Mouse (Mus musculus) stomach, embryonic 14.5 days (tissue): ENCODE data around the gene Ogdh. TPM values are rescaled to one million over a fixed set of nuclear protein-coding genes. Genes with fewer than 3 reads are reported as not detected.

Experiments used
- ATAC-seq: fragments of 200-750 bp; cut with Nextera tagmentation; 2 replicates; pipeline ENCODE4 v1.8.0; 2017; ENCODE audit warnings: low read depth, moderate TSS enrichment; ENCODE audit not compliant: insufficient number of reproducible peaks, insufficient read depth, low FRiP score
- H3K27ac ChIP-seq: fragments of 300-500 bp; sonication (generic); 2 replicates; pipeline ENCODE4 v1.5.1; 2014; ENCODE audit warnings: mild to moderate bottlenecking, low read length, moderate library complexity, mixed read lengths
- H3K27me3 ChIP-seq: fragments of 300-500 bp; sonication (generic); 2 replicates; pipeline ENCODE4 v1.6.1; 2014; ENCODE audit warnings: low read length, control low read depth, mixed read lengths; ENCODE audit not compliant: control insufficient read depth, insufficient read depth
- H3K36me3 ChIP-seq: fragments of 300-500 bp; sonication (generic); 2 replicates; pipeline ENCODE4 v1.6.1; 2014; ENCODE audit warnings: mild to moderate bottlenecking, control low read depth, low read length, moderate library complexity, mixed read lengths; ENCODE audit not compliant: control insufficient read depth, insufficient read depth
- H3K4me1 ChIP-seq: fragments of 300-500 bp; sonication (generic); 2 replicates; pipeline ENCODE4 v1.6.1; 2014; ENCODE audit warnings: low read length, control low read depth, mixed read lengths; ENCODE audit not compliant: control insufficient read depth, insufficient read depth
- H3K4me2 ChIP-seq: fragments of 300-500 bp; sonication (generic); replicated peaks from 2 replicates; pipeline ENCODE4 v1.6.1; 2014; ENCODE audit warnings: low read depth, low read length, control low read depth
- H3K4me3 ChIP-seq: fragments of 300-500 bp; sonication (generic); 2 replicates; pipeline ENCODE4 v1.5.1; 2014; ENCODE audit warnings: low read depth, low read length, control low read depth
- H3K9ac ChIP-seq: fragments of 300-500 bp; sonication (generic); replicated peaks from 2 replicates; pipeline ENCODE4 v1.6.1; 2014; ENCODE audit warnings: low read depth, mild to moderate bottlenecking, control low read depth, low read length, moderate library complexity, mixed read lengths
- H3K9me3 ChIP-seq: fragments of 300-500 bp; sonication (generic); 2 replicates; pipeline ENCODE4 v1.6.1; 2016; ENCODE audit warnings: low read depth, low read length, control low read depth; ENCODE audit not compliant: control insufficient read depth
- WGBS: fragments of 180-500 bp; shearing (Covaris S2); extraction: QIAGEN DNeasy Blood & Tissue Kit; methylation state at CpG from one replicate; pipeline ENCODE4 v1.1.7; 2014; 5-methylcytosine and 5-hydroxymethylcytosine counted together
- polyA plus RNA-seq: library from polyadenylated mRNA; unstranded; fragments of >200 nt; fragmentation: Nextera tagmentation; extraction: Ambion mirVana; gene quantifications from 2 replicates; pipeline ENCODE4 v1.2.1, GENCODE M21; 2014

The Ogdh gene
- polyA plus RNA-seq, 1 experiment from 2014 or later, result 89.1 TPM

DNA sequence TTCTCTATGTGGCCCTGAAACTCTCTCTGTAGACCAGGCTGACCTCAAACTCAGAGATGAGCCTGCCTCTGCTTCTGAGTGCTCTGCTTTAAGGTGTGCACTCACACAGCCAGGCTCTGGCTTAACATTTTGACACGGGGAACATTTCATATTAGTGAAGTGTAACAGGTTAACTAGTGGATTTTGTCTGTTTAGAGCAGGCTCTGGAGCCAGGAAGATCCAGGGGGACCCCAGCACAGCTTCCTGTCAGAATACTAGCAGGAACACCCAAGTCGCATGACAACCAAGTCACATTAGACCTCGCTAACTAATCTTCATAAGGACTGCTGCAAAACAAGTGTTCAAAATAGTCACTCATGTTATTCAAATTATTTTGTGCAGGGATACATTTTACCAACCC is 550 bp upstream of the Ogdh start:
- H3K36me3 ChIP-seq, result no peaks in the 10 kb centered on the region

DNA sequence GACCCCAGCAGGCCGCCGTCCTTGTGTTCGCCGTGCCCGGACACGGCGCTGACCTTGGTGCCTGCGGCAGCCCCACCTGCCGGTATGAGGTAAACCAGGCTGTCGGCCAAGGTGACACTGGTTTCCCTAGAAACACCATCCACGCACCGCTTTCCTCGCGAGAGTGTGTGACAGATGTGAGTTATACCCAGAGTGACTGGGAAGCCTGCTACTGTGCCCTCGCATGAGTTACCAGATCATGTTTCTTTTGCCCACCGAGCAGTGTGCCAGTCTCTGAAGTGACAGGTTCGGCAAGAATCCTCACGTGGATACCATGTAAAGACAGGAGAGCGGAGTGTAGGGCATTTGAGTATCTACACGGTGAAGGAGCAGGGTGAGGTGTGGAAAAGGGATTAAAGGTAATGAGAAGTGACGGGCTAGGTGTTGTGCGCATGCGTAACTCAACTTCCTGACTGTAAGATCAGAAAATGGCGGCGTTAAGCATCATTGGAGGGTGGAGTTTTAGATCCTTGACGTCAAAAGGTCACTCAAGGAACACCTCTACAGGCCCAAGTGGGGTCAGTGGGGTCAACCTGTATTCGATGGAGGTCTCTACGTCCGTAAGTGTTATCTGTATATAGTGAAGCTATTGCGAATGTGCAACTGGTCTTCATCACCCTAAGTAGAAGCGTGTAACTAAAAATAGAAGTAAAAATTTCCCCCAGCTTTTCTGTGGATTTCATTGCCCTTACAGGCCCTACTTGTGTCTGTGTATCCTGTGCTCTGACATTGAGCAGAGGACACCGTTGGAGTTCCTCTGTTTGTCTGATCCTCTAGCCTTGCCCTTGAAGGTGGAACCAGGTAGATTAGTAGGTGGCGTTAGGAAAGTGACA is 919 bp downstream of the Ogdh start:
- H3K4me2 ChIP-seq, result peak overlapping the region; percentile 61
- H3K27me3 ChIP-seq, result no peaks in the 10 kb centered on the region
- H3K36me3 ChIP-seq, result peaks cover 4% of the 10 kb centered on the region; the same call in 1 of the 2 replicates
- ATAC-seq, result peak; percentile 70
- peak overlapping the region; percentile 25 for H3K9ac ChIP-seq
- no peaks in the 10 kb centered on the region for H3K9me3 ChIP-seq
- 13% methylated on average over 33 of the region's 33 CpGs for WGBS
- H3K4me1 ChIP-seq, result peaks cover 5% of the 10 kb centered on the region; the same call in 1 of the 2 replicates
- peak overlapping the region; percentile 53 for H3K4me3 ChIP-seq
- peak overlapping the region; percentile 67 for H3K27ac ChIP-seq

More for the DNA sequence above, 550 bp upstream of the Ogdh start:
- Histone ChIP-seq H3K4me1 (peaks cover 5% of the 10 kb centered on the region; the same call in 1 of the 2 replicates), H3K27me3 (no peaks in the 10 kb centered on the region), H3K9ac (peak overlapping the region; percentile 25), H3K4me2 (peak overlapping the region; percentile 59), H3K4me3 (peak overlapping the region; percentile 53), H3K27ac (no peak overlapping the region), H3K9me3 (no peaks in the 10 kb centered on the region)
- whole genome bisulfite sequencing, result 35% methylated on average over 3 of the region's 3 CpGs
- no peak for ATAC-seq

DNA sequence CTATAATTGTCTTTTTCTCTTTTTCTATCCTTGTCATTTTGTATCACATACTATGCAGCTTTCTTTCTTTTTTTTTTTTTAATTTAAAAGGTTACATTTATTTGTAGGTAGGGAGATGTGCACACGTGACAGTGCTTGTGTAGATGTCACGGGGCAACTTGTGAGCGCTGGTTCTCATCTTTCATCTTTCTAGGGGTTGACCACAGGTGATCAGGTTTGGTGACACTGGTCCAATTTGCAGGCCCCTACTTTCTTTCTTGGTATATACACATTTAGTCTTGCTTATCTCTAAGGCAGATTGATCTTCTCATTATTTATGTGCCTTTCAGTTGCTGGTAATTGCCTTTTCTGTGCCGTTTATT is 1.5 kb downstream of the Ogdh start:
- peaks cover 9% of the 10 kb centered on the region for H3K36me3 ChIP-seq
- ATAC-seq, result no peak
- peak overlapping the region; percentile 61 for H3K4me2 ChIP-seq
- 88% methylated on average over 4 of the region's 4 CpGs for WGBS
- H3K9me3 ChIP-seq, result no peaks in the 10 kb centered on the region
- peak overlapping the region; percentile 53 for H3K4me3 ChIP-seq
- no peaks in the 10 kb centered on the region for H3K27me3 ChIP-seq
- no peak overlapping the region for H3K27ac ChIP-seq
- 0 out of 2 replicates have a peak overlapping the region, but pooled peaks have one; percentile 25 for H3K9ac ChIP-seq
- H3K4me1 ChIP-seq, result peaks cover 5% of the 10 kb centered on the region; the same call in 1 of the 2 replicates

DNA sequence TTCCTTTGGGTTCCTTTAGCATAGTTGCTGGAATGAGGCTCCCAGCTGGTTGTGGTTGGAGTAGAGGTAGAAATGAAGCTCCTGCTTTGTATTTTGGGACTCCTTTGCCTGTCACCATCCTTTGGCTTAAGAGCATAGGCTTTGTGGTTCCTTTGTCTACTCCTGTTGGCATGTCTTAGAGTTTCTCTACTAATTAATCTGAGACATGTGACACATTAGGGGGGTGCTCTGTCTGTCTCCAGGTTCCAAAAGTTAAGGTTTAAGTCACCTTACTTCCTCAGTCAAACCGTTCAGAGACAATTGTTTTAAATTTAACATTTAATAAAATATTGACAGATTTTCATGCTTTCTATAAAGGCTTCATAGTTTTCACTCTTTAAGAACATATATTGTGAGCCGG is 2.2 kb downstream of the Ogdh start:
- H3K36me3 ChIP-seq, result peaks cover 15% of the 10 kb centered on the region
- no peak overlapping the region for H3K9ac ChIP-seq
- no peaks in the 10 kb centered on the region for H3K27me3 ChIP-seq
- no peak for ATAC-seq
- peaks cover 5% of the 10 kb centered on the region; the same call in 1 of the 2 replicates for H3K4me1 ChIP-seq
- H3K4me3 ChIP-seq, result no peak overlapping the region
- H3K4me2 ChIP-seq, result no peak overlapping the region
- H3K27ac ChIP-seq, result no peak overlapping the region
- WGBS, result 94% methylated on average over 2 of the region's 2 CpGs
- no peaks in the 10 kb centered on the region for H3K9me3 ChIP-seq

DNA sequence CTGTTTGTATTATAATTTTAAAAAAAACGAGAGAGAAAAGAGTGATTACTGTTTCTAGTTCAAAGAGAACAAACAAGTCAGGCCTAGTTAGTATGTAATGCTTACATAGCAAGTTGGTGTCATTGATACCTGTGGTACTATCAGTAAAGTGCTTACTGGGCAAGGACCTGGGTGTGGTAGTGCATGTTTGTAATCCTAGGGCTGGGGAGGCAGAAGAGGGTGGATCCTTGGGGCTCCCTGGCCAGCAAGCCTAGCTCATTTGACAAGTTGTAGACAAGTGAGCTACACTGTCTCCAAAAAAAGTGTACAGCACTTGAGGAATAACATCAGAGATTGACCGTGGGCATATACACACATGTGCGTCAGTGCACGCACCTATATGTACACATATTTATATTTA is 3.2 kb downstream of the Ogdh start:
- Histone ChIP-seq H3K27me3 (no peaks in the 10 kb centered on the region), H3K36me3 (peaks cover 22% of the 10 kb centered on the region), H3K9me3 (no peaks in the 10 kb centered on the region), H3K9ac (no peak overlapping the region), H3K4me3 (no peak overlapping the region), H3K4me1 (peaks cover 5% of the 10 kb centered on the region; the same call in 1 of the 2 replicates), H3K4me2 (no peak overlapping the region), H3K27ac (no peak overlapping the region)
- WGBS, result 86% methylated on average over 4 of the region's 4 CpGs
- no peak for ATAC-seq

DNA sequence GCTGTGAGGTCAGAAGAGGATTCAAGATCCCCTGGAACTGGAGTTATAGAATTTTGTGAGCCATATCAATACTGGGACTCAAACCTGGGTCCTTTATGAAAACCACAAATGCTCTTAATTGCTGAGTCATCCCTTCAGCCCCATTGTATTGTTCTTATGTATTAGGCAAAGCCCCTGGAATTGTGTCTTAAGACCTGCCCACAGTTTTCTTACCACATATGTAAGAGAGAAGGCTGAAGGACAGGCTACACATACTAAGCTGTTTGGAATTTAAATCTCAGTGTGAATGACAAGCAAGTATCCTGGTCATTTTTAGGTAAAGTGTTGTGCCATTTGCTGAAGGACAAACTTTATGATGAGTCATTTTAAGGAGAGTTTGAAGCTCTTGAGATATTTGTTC is 4.6 kb downstream of the Ogdh start:
- Histone ChIP-seq H3K4me3 (no peak overlapping the region), H3K36me3 (peaks cover 32% of the 10 kb centered on the region), H3K9ac (no peak overlapping the region), H3K4me1 (peaks cover 5% of the 10 kb centered on the region; the same call in 1 of the 2 replicates), H3K4me2 (no peak overlapping the region), H3K27ac (no peak overlapping the region), H3K9me3 (no peaks in the 10 kb centered on the region), H3K27me3 (no peaks in the 10 kb centered on the region)
- ATAC-seq, result no peak

DNA sequence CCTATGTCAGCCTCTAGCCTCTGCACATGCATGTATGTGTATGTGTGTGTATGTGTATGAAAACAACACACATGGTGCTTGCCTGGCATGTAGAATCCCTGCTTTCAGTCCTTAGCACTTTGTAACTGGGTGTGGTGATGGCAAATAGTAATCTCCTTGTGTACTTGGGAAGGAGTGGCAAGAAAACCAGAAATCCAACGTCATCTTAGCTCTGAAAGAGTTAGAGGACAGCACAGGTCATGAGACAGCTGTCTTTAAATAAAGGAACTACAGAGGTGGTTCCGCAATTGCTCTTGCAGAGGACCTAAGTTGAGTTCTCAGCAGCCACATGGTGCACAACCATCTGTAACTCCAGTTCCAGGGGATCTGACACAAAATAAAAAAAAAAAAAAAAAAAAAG is 8.0 kb downstream of the Ogdh start:
- WGBS, result 86% methylated on average over 2 of the region's 2 CpGs
- no peak overlapping the region for H3K4me3 ChIP-seq
- H3K9me3 ChIP-seq, result no peaks in the 10 kb centered on the region
- H3K4me1 ChIP-seq, result no peaks in the 10 kb centered on the region
- H3K4me2 ChIP-seq, result no peak overlapping the region
- peaks cover 38% of the 10 kb centered on the region for H3K36me3 ChIP-seq
- no peak for ATAC-seq
- H3K27me3 ChIP-seq, result no peaks in the 10 kb centered on the region
- no peak overlapping the region for H3K27ac ChIP-seq
- H3K9ac ChIP-seq, result no peak overlapping the region

DNA sequence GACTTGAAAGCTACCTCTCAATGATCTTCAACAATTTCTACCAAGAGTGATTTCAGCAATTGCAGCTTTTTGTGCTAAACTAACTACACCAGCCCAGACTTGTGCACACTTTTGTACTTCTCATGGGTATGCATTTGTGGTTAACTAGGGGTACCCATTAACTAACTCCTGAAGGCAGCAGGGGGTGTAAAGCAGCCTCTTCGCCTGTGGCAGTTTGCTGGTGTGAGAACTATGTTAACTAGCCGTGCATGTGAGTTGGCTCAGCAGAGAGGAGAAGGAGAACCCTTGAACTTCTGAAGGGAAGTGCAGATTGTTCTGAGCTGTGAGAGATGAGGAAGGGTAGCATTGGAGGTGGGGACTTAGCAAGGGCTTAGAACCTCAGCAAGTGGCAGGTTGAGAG is 11.4 kb downstream of the Ogdh start:
- Histone ChIP-seq H3K4me3 (no peak overlapping the region), H3K27ac (no peak overlapping the region), H3K4me2 (no peak overlapping the region), H3K9me3 (no peaks in the 10 kb centered on the region), H3K4me1 (no peaks in the 10 kb centered on the region), H3K36me3 (peaks cover 33% of the 10 kb centered on the region), H3K9ac (no peak overlapping the region), H3K27me3 (no peaks in the 10 kb centered on the region)
- no peak for ATAC-seq
- 83% methylated on average over 2 of the region's 2 CpGs for WGBS
